Mouse (Mus musculus) intestine, postnatal 0 days (tissue): Measurements from ENCODE around the gene Ank2. TPM values are rescaled to one million over a fixed set of nuclear protein-coding genes. Genes with fewer than 3 reads are reported as not detected.

ENCODE experiments used
- ATAC-seq: fragments of 200-750 bp; cut with Nextera tagmentation; 2 replicates; pipeline ENCODE4 v1.8.0; 2017; ENCODE audit warnings: mild to moderate bottlenecking, moderate TSS enrichment, moderate library complexity
- H3K27ac ChIP-seq: fragments of 300-500 bp; sonication (generic); 2 replicates; pipeline ENCODE4 v1.5.1; 2014; ENCODE audit warnings: mild to moderate bottlenecking, low read depth, low read length, moderate library complexity
- H3K27me3 ChIP-seq: fragments of 300-500 bp; sonication (generic); replicated peaks from 2 replicates; pipeline ENCODE4 v1.6.1; 2014; ENCODE audit warnings: low read length, mixed read lengths; ENCODE audit not compliant: control insufficient read depth, insufficient read depth
- H3K36me3 ChIP-seq: fragments of 300-500 bp; sonication (generic); 2 replicates; pipeline ENCODE4 v1.6.1; 2014; ENCODE audit warnings: mild to moderate bottlenecking, moderate library complexity; ENCODE audit not compliant: control insufficient read depth, insufficient read depth
- H3K4me1 ChIP-seq: fragments of 300-500 bp; sonication (generic); replicated peaks from 2 replicates; pipeline ENCODE4 v1.6.1; 2014; ENCODE audit warnings: antibody characterized with exemption, low read length, mixed read lengths; ENCODE audit not compliant: control insufficient read depth, insufficient read depth
- H3K4me2 ChIP-seq: fragments of 300-500 bp; sonication (generic); replicated peaks from 2 replicates; pipeline ENCODE4 v1.6.1; 2014; ENCODE audit warnings: low read depth, mild to moderate bottlenecking, moderate library complexity
- H3K4me3 ChIP-seq: fragments of 300-500 bp; sonication (generic); 2 replicates; pipeline ENCODE4 v1.5.1; 2014; ENCODE audit warnings: low read depth, low read length
- H3K9ac ChIP-seq: fragments of 300-500 bp; sonication (generic); 2 replicates; pipeline ENCODE4 v1.6.1; 2014; ENCODE audit warnings: mild to moderate bottlenecking, low read depth, low read length
- H3K9me3 ChIP-seq: fragments of 300-500 bp; sonication (generic); 2 replicates; pipeline ENCODE4 v1.6.1; 2016; ENCODE audit warnings: mixed run types; ENCODE audit not compliant: control insufficient read depth
- CTCF ChIP-seq: sonication (generic); IDR thresholded peaks from 2 replicates; pipeline ENCODE4 v1.5.1; 2016; ENCODE audit warnings: low read depth, mild to moderate bottlenecking, control low read depth, antibody characterized with exemption, moderate library complexity
- WGBS: fragments of 180-500 bp; shearing (Covaris S2); extraction: QIAGEN DNeasy Blood & Tissue Kit; methylation state at CpG from one replicate; pipeline ENCODE4 v1.1.7; 2014; 5-methylcytosine and 5-hydroxymethylcytosine counted together
- polyA plus RNA-seq: library from polyadenylated mRNA; unstranded; fragments of >200 nt; fragmentation: Nextera tagmentation; extraction: Ambion mirVana; gene quantifications from 2 replicates; pipeline ENCODE4 v1.2.1, GENCODE M21; 2015

The Ank2 gene
- polyA plus RNA-seq, 1 experiment from 2014 or later, result 9.0 TPM

DNA sequence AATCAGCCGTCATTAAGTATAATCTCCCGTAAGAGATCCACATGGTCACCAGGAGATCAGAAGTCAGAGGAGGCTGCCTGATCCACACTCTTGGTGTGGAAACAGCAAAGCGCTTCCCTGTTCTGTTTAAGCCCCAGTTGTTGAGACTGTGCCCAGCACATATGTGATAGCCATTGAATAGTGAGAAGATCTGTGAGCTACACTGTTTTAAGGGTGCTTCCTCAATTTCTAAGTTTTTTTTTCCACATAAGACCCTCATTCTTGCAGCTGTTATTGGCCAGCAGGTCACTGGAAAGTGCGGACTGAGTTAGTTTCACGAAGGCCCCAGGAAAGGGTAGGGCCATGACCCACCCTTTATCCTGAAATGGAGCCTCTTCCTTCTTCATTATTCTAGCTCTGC is 216.9 kb downstream of the Ank2 start:
- Histone ChIP-seq H3K27me3 (no peaks in the 10 kb centered on the region), H3K4me1 (no peaks in the 10 kb centered on the region), H3K9ac (no peak overlapping the region), H3K36me3 (no peaks in the 10 kb centered on the region), H3K4me3 (no peak overlapping the region), H3K9me3 (no peaks in the 10 kb centered on the region), H3K27ac (no peak overlapping the region), H3K4me2 (no peak overlapping the region)
- ATAC-seq, result no peak
- 85% methylated on average over 5 of the region's 5 CpGs for WGBS
- TF ChIP-seq CTCF, result no peak

DNA sequence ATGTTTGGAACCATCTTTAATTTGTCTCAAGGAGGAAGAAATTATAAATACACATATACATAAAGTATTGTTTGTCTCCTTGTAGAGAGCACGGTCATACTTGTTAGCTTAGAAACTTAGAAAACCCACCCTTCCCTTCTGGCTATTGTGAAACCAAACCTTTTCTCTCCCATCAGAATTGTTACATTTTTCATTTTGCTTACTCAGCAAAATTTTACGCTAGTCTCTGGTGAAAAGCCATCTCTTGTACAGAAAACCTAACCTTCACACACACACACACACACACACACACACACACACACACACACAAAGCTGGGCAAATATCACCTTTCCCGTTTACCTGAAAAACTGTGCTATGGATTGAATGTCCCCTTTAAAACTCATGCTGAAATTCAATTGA is 217.8 kb downstream of the Ank2 start:
- Histone ChIP-seq H3K4me2 (no peak overlapping the region), H3K4me3 (no peak overlapping the region), H3K36me3 (no peaks in the 10 kb centered on the region), H3K9me3 (no peaks in the 10 kb centered on the region), H3K27me3 (no peaks in the 10 kb centered on the region), H3K4me1 (no peaks in the 10 kb centered on the region), H3K9ac (no peak overlapping the region), H3K27ac (no peak overlapping the region)
- no peak for TF ChIP-seq CTCF
- no peak for ATAC-seq
- WGBS, result 87% methylated on average over 3 of the region's 3 CpGs

DNA sequence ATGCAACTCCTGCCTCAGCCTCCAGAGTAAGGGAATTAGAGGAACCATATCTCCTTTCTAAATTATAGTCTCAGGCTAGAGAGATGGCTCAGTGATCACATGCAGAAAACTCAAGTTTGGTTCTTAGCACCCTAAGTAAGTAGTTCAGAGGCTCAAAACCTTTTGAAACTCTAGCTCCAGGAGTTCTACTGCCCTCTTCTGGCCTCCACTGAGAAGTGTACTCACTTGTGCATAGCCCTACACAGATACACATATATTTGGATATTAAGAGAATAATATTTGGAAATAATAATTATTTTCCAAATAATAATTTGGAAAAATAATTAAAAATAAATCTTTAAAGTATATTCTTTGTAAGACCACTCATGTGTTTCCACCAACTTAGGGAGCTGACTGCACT is 218.8 kb downstream of the Ank2 start:
- no peaks in the 10 kb centered on the region for H3K4me1 ChIP-seq
- H3K27me3 ChIP-seq, result no peaks in the 10 kb centered on the region
- no peak overlapping the region for H3K4me3 ChIP-seq
- no peaks in the 10 kb centered on the region for H3K36me3 ChIP-seq
- ATAC-seq, result no peak
- no peak overlapping the region for H3K4me2 ChIP-seq
- no peak for TF ChIP-seq CTCF
- no peak overlapping the region for H3K27ac ChIP-seq
- no peak overlapping the region for H3K9ac ChIP-seq
- H3K9me3 ChIP-seq, result no peaks in the 10 kb centered on the region

GRCm38 (mm10) chr3:127275953-127276352 is 223.2 kb downstream of the Ank2 start:
- no peak overlapping the region for H3K4me2 ChIP-seq
- no peak overlapping the region for H3K27ac ChIP-seq
- H3K4me3 ChIP-seq, result no peak overlapping the region
- no peaks in the 10 kb centered on the region for H3K36me3 ChIP-seq
- 51% methylated on average over 6 of the region's 6 CpGs for WGBS
- H3K9me3 ChIP-seq, result no peaks in the 10 kb centered on the region
- no peaks in the 10 kb centered on the region for H3K4me1 ChIP-seq
- TF ChIP-seq CTCF, result no peak
- no peak for ATAC-seq
- H3K27me3 ChIP-seq, result no peaks in the 10 kb centered on the region
- no peak overlapping the region for H3K9ac ChIP-seq

GRCm38 (mm10) chr3:127272801-127273200 is 226.3 kb downstream of the Ank2 start:
- Histone ChIP-seq H3K4me2 (no peak overlapping the region), H3K4me3 (no peak overlapping the region), H3K9ac (no peak overlapping the region), H3K27me3 (no peaks in the 10 kb centered on the region), H3K9me3 (no peaks in the 10 kb centered on the region), H3K36me3 (no peaks in the 10 kb centered on the region), H3K27ac (no peak overlapping the region), H3K4me1 (no peaks in the 10 kb centered on the region)
- ATAC-seq, result no peak
- TF ChIP-seq CTCF, result no peak
- WGBS, result 91% methylated on average over 12 of the region's 12 CpGs

DNA sequence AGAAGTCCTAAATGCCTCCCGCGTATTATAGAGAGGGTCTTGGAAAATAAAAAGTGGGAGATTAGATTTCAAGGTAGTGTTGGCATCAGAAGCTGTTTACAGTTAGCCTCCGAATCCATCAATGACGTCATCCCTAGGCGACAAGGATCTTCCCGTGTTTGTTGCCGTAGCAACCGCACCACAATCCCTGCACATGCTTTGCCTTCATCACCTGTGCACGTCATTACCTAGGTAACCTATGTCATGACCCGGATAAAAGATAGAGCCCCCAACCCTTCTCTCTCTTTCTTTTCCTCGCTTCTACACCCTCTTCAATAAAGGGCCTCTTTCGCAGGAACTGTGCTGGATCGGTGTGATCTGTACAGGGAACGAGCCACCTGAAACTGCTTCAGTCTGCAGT is 229.5 kb downstream of the Ank2 start:
- Histone ChIP-seq H3K9me3 (no peaks in the 10 kb centered on the region), H3K4me2 (no peak overlapping the region), H3K36me3 (no peaks in the 10 kb centered on the region), H3K4me3 (no peak overlapping the region), H3K27ac (no peak overlapping the region), H3K4me1 (no peaks in the 10 kb centered on the region), H3K9ac (no peak overlapping the region), H3K27me3 (no peaks in the 10 kb centered on the region)
- WGBS, result 88% methylated on average over 14 of the region's 14 CpGs
- no peak for TF ChIP-seq CTCF
- ATAC-seq, result no peak

DNA sequence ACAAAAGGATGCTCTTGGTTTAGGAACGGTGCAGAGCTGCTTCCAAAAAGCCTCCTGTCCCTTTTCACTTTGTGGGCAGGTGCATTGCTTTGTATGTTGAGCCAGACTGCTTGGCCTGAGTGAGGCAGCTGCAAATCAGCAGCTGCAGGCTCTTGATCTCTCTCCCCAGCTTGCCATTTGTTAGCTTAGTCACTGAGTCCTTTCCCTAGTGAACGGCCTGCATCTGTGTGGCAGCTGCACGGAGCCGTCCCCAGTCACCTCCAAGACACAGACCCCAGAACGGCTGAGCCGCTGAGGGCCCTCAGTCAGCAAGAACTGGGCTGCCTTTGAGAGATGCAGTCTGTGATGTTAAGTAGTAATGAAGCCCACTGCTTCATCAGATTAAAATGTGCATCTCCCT is 231.3 kb downstream of the Ank2 start:
- 57% methylated on average over 6 of the region's 6 CpGs for WGBS
- H3K4me3 ChIP-seq, result no peak overlapping the region
- TF ChIP-seq CTCF, result no peak
- no peaks in the 10 kb centered on the region for H3K36me3 ChIP-seq
- no peaks in the 10 kb centered on the region for H3K9me3 ChIP-seq
- no peaks in the 10 kb centered on the region for H3K4me1 ChIP-seq
- ATAC-seq, result no peak
- no peak overlapping the region for H3K9ac ChIP-seq
- H3K4me2 ChIP-seq, result no peak overlapping the region
- no peak overlapping the region for H3K27ac ChIP-seq
- no peaks in the 10 kb centered on the region for H3K27me3 ChIP-seq
